Mouse (Mus musculus): ENCODE measurements around the gene Gipc1. TPM values are rescaled to one million over a fixed set of nuclear protein-coding genes. Genes with fewer than 3 reads are reported as not detected.

Gene Gipc1
- total and polyA plus RNA-seq, 3 experiments: 21.0 to 25.8 (median 22.6) TPM

DNA sequence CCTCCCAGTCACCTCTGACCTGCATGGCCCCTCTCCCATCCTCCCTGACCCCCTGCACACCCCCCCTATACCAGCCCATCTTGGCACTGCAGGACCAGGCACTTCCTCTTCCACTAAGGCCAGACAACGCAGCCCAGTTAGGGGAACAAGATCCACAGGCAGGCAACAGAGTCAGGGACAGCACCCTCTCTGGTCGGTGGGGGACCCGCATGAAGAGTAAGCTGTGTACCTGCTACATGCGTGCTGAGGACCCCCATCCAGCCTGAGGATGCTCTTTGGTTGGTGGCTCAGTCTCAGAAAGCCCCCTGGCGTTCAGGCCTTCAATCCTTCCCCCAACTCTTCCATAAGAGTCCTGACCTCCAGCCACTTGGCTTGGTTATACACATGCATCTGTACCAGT lies 53.9 kb downstream of the Gipc1 start:
- TF ChIP-seq GABPA (IDR thresholded peaks at IDR 0.05; ENCODE audit: insufficient replicate concordance, low read depth, low read length): no peak
- TF ChIP-seq SIN3A (IDR thresholded peaks at IDR 0.05; ENCODE audit: low read length): no peak
- TF ChIP-seq MYC (IDR thresholded peaks at IDR 0.05; ENCODE audit: low read depth, low read length): no peak
- TF ChIP-seq KAT2A (IDR thresholded peaks at IDR 0.05; ENCODE audit: insufficient replicate concordance, low read length): no peak
- no peak for TF ChIP-seq RCOR1 (conservative IDR thresholded peaks at IDR 0.05; ENCODE audit: low read depth, low read length)
- dilution Hi-C loops (cut with MboI; ENCODE audit: extremely low pct_ligation_motif_present, extremely low pct_unique_long_range_greater_than_20kb, low sequenced_read_pairs): no loop called here
- in situ Hi-C loops (cut with MboI; ENCODE audit: low pct_ligation_motif_present, low pct_unique_long_range_greater_than_20kb, low sequenced_read_pairs): no loop called here
- no peaks in the 10 kb centered on the region for H3K27me3 ChIP-seq (replicated peaks)
- no peaks in the 10 kb centered on the region for H3K79me2 ChIP-seq (replicated peaks; ENCODE audit: control insufficient read depth, extremely low read depth, insufficient read depth, poor library complexity, severe bottlenecking)
- H3K4me1 ChIP-seq (ENCODE audit: control insufficient read depth in 1 of 2, insufficient read depth in 2 of 2): no peaks in the 10 kb centered on the region
- H3K4me2 ChIP-seq (ENCODE audit: insufficient read depth, low read depth, poor library complexity, severe bottlenecking): no peak overlapping the region
- no peak overlapping the region for H3K9ac ChIP-seq (ENCODE audit: insufficient read depth, low read depth)
- no peak overlapping the region for H3K4me3 ChIP-seq (replicated peaks in 1 of 3; ENCODE audit: low read depth in 2 of 3, low read length in 2 of 3, poor library complexity in 1 of 3)
- H3K9me3 ChIP-seq (replicated peaks; ENCODE audit: low read length): peaks cover 4% of the 10 kb centered on the region
- no peaks in the 10 kb centered on the region for H3K36me3 ChIP-seq (replicated peaks in 1 of 2; ENCODE audit: control insufficient read depth in 1 of 2, insufficient read depth in 1 of 2, low read length in 1 of 2)
- H3K27ac ChIP-seq (ENCODE audit: insufficient read depth, low read depth): no peak overlapping the region
- DNase-seq (ENCODE audit: extremely low read depth): no peak

- DNase-seq (ENCODE audit: extremely low read depth): no peak
- Histone ChIP-seq H3K27me3 (replicated peaks) (no peaks in the 10 kb centered on the region), H3K9me3 (replicated peaks; ENCODE audit: low read length) (no peaks in the 10 kb centered on the region), H3K4me1 (ENCODE audit: control insufficient read depth in 1 of 2, insufficient read depth in 2 of 2) (no peaks in the 10 kb centered on the region), H3K27ac (ENCODE audit: insufficient read depth, low read depth) (no peak overlapping the region), H3K9ac (ENCODE audit: insufficient read depth, low read depth) (no peak overlapping the region), H3K4me3 (replicated peaks in 1 of 3; ENCODE audit: low read depth in 2 of 3, low read length in 2 of 3, poor library complexity in 1 of 3) (no peak overlapping the region), H3K36me3 (replicated peaks in 1 of 2; ENCODE audit: control insufficient read depth in 1 of 2, insufficient read depth in 1 of 2, low read length in 1 of 2) (no peaks in the 10 kb centered on the region), H3K79me2 (replicated peaks; ENCODE audit: control insufficient read depth, extremely low read depth, insufficient read depth, poor library complexity, severe bottlenecking) (no peaks in the 10 kb centered on the region), H3K4me2 (ENCODE audit: insufficient read depth, low read depth, poor library complexity, severe bottlenecking) (no peak overlapping the region)
- in situ Hi-C loops (cut with MboI; ENCODE audit: low pct_ligation_motif_present, low pct_unique_long_range_greater_than_20kb, low sequenced_read_pairs) (no loop called here), dilution Hi-C loops (cut with MboI; ENCODE audit: extremely low pct_ligation_motif_present, extremely low pct_unique_long_range_greater_than_20kb, low sequenced_read_pairs) (no loop called here)
- TF ChIP-seq MAZ (IDR thresholded peaks at IDR 0.05; ENCODE audit: low read depth, low read length): no peak
- TF ChIP-seq POLR2A (IDR thresholded peaks at IDR 0.05; ENCODE audit: low read depth, low read length): no peak
- no peak for TF ChIP-seq KAT2A (IDR thresholded peaks at IDR 0.05; ENCODE audit: insufficient replicate concordance, low read length)
- no peak for TF ChIP-seq ZNF384 (IDR thresholded peaks at IDR 0.05; ENCODE audit: low read depth, low read length)
Measured at GRCm38 (mm10) chr8:83707554-83707953, 55.1 kb downstream of the Gipc1 start.

Other genes with a start within 250 kb of the Gipc1 start
- 28.9 and 37.8 TPM in 2 replicates for gene Scoc, start 194.3 kb upstream of the Gipc1 start, total RNA-seq (2012; rRNA removed)
- gene Scoc, start 194.3 kb upstream of the Gipc1 start, total RNA-seq (2014; rRNA removed): 79.7 and 85.9 TPM in 2 replicates
- gene Scoc, start 194.3 kb upstream of the Gipc1 start, polyA plus RNA-seq (2012; ENCODE audit: insufficient read length, low read depth): 25.4 and 34.5 TPM in 2 replicates
- gene Olfr370, start 116.9 kb upstream of the Gipc1 start, total RNA-seq (2012; rRNA removed): not detected in 2 replicates
- gene Olfr370, start 116.9 kb upstream of the Gipc1 start, total RNA-seq (2014; rRNA removed): not detected in 2 replicates
- gene Olfr370, start 116.9 kb upstream of the Gipc1 start, polyA plus RNA-seq (2012; ENCODE audit: insufficient read length, low read depth): 0.10 TPM in 1 of 2 replicates, not detected in the other
- gene Ndufb7, start 86.0 kb upstream of the Gipc1 start, total RNA-seq (2012; rRNA removed): 316 and 331 TPM in 2 replicates
- 213 and 223 TPM in 2 replicates for gene Ndufb7, start 86.0 kb upstream of the Gipc1 start, total RNA-seq (2014; rRNA removed)
- 144 and 202 TPM in 2 replicates for gene Ndufb7, start 86.0 kb upstream of the Gipc1 start, polyA plus RNA-seq (2012; ENCODE audit: insufficient read length, low read depth)
- 130 and 171 TPM in 2 replicates for gene Tecr, start 44.7 kb upstream of the Gipc1 start, total RNA-seq (2012; rRNA removed)
- 95.9 and 111 TPM in 2 replicates for gene Tecr, start 44.7 kb upstream of the Gipc1 start, total RNA-seq (2014; rRNA removed)
- 199 and 209 TPM in 2 replicates for gene Tecr, start 44.7 kb upstream of the Gipc1 start, polyA plus RNA-seq (2012; ENCODE audit: insufficient read length, low read depth)
- 24.9 and 32.0 TPM in 2 replicates for gene Dnajb1, start 44.5 kb upstream of the Gipc1 start, total RNA-seq (2012; rRNA removed)
- 29.5 and 30.7 TPM in 2 replicates for gene Dnajb1, start 44.5 kb upstream of the Gipc1 start, total RNA-seq (2014; rRNA removed)
- 30.5 and 30.9 TPM in 2 replicates for gene Dnajb1, start 44.5 kb upstream of the Gipc1 start, polyA plus RNA-seq (2012; ENCODE audit: insufficient read length, low read depth)
- 3.3 and 4.0 TPM in 2 replicates for gene Ptger1, start 14.0 kb downstream of the Gipc1 start, total RNA-seq (2012; rRNA removed)
- gene Ptger1, start 14.0 kb downstream of the Gipc1 start, total RNA-seq (2014; rRNA removed): not detected in 2 replicates
- 2.6 and 7.6 TPM in 2 replicates for gene Ptger1, start 14.0 kb downstream of the Gipc1 start, polyA plus RNA-seq (2012; ENCODE audit: insufficient read length, low read depth)
- gene Pkn1, start 46.5 kb downstream of the Gipc1 start, total RNA-seq (2012; rRNA removed): 44.6 and 47.8 TPM in 2 replicates
- gene Pkn1, start 46.5 kb downstream of the Gipc1 start, total RNA-seq (2014; rRNA removed): 28.1 and 33.5 TPM in 2 replicates
- 58.8 and 60.3 TPM in 2 replicates for gene Pkn1, start 46.5 kb downstream of the Gipc1 start, polyA plus RNA-seq (2012; ENCODE audit: insufficient read length, low read depth)
- gene Ddx39, start 62.5 kb downstream of the Gipc1 start, total RNA-seq (2012; rRNA removed): 194 and 278 TPM in 2 replicates
- gene Ddx39, start 62.5 kb downstream of the Gipc1 start, total RNA-seq (2014; rRNA removed): 339 and 372 TPM in 2 replicates
- 231 and 232 TPM in 2 replicates for gene Ddx39, start 62.5 kb downstream of the Gipc1 start, polyA plus RNA-seq (2012; ENCODE audit: insufficient read length, low read depth)
- 23.6 and 27.4 TPM in 2 replicates for gene Adgre5, start 88.6 kb downstream of the Gipc1 start, total RNA-seq (2012; rRNA removed)
- gene Adgre5, start 88.6 kb downstream of the Gipc1 start, total RNA-seq (2014; rRNA removed): 0.54 and 0.66 TPM in 2 replicates
- 3.7 and 5.9 TPM in 2 replicates for gene Adgre5, start 88.6 kb downstream of the Gipc1 start, polyA plus RNA-seq (2012; ENCODE audit: insufficient read length, low read depth)
- gene Adgrl1, start 247.4 kb downstream of the Gipc1 start, total RNA-seq (2012; rRNA removed): 12.5 and 14.8 TPM in 2 replicates
- 3.5 and 4.4 TPM in 2 replicates for gene Adgrl1, start 247.4 kb downstream of the Gipc1 start, total RNA-seq (2014; rRNA removed)
- gene Adgrl1, start 247.4 kb downstream of the Gipc1 start, polyA plus RNA-seq (2012; ENCODE audit: insufficient read length, low read depth): 9.7 and 14.5 TPM in 2 replicates